Mouse (Mus musculus) brown adipose tissue, adult 24 weeks (tissue): ENCODE measurements around the gene Cwc25. TPM values are rescaled to one million over a fixed set of nuclear protein-coding genes. Genes with fewer than 3 reads are reported as not detected.
A peak's percentile ranks its signal among the peaks of the same experiment; 100 is the strongest.

Experiments used
- H3K27ac ChIP-seq: fragments of 200-500 bp; replicated peaks from 2 replicates; pipeline ENCODE4 v1.5.1; 2012; ENCODE audit warnings: low read depth, mild to moderate bottlenecking, low read length
- H3K4me1 ChIP-seq: fragments of 200-500 bp; 2 replicates; pipeline ENCODE4 v1.6.1; 2012; ENCODE audit warnings: low read length, mixed read lengths; ENCODE audit not compliant: control insufficient read depth, insufficient read depth, insufficient read length
- H3K4me3 ChIP-seq: fragments of 200-500 bp; 2 replicates; pipeline ENCODE4 v1.5.1; 2012; ENCODE audit warnings: low read depth, mild to moderate bottlenecking, low read length, moderate library complexity; ENCODE audit not compliant: insufficient read depth
- polyA plus RNA-seq: library from polyadenylated mRNA; stranded (reverse); fragments of >200 nt; gene quantifications from 2 replicates; pipeline ENCODE4 v1.2.4, GENCODE M21; 2012; ENCODE audit not compliant: missing spikeins, insufficient read depth, insufficient read length

The Cwc25 gene
- 5.8 and 7.1 TPM in 2 replicates for polyA plus RNA-seq

- peak within 1 kb of the TSS; percentile 93 for H3K27ac ChIP-seq
- H3K4me3 ChIP-seq = peak within 1 kb of the TSS; percentile 84
- peaks cover 8% of the 10 kb centered on the region; the same call in 1 of the 2 replicates for H3K4me1 ChIP-seq
Observed at GRCm38 (mm10) chr11:97766154-97766881, at the start of gene Cwc25. Cwc25 (minus strand) TSS chr11:97766556.

GRCm38 (mm10) chr11:97815736-97816135, 49.4 kb upstream of the Cwc25 start:
- peak overlapping the region; percentile 83 for H3K27ac ChIP-seq

GRCm38 (mm10) chr11:97813746-97814515, 47.6 kb upstream of the Cwc25 start:
- H3K27ac ChIP-seq = no peak overlapping the region; the same call in 1 of the 2 replicates
- H3K4me1 ChIP-seq = peaks cover 90% of the 10 kb centered on the region
- H3K4me3 ChIP-seq = no peak overlapping the region

More at GRCm38 (mm10) chr11:97815736-97816135, 49.4 kb upstream of the Cwc25 start:
- H3K4me1 ChIP-seq = peaks cover 81% of the 10 kb centered on the region
- no peak overlapping the region for H3K4me3 ChIP-seq

- H3K4me3 ChIP-seq = no peak overlapping the region
- H3K4me1 ChIP-seq = peaks cover 90% of the 10 kb centered on the region
- 0 out of 2 replicates have a peak overlapping the region, but pooled peaks have one; percentile 1 for H3K27ac ChIP-seq
Observed at GRCm38 (mm10) chr11:97813085-97813484, 46.7 kb upstream of the Cwc25 start.

- Histone ChIP-seq H3K4me1 (peaks cover 88% of the 10 kb centered on the region), H3K4me3 (no peak overlapping the region), H3K27ac (no peak overlapping the region)
Observed at GRCm38 (mm10) chr11:97812491-97812921, 46.1 kb upstream of the Cwc25 start.

- peak overlapping the region; percentile 16; the same call in 1 of the 2 replicates for H3K27ac ChIP-seq
- H3K4me3 ChIP-seq = no peak overlapping the region
- peaks cover 87% of the 10 kb centered on the region for H3K4me1 ChIP-seq
Observed at GRCm38 (mm10) chr11:97811569-97812362, 45.4 kb upstream of the Cwc25 start.

GRCm38 (mm10) chr11:97810970-97811369, 44.6 kb upstream of the Cwc25 start:
- Histone ChIP-seq H3K4me3 (no peak overlapping the region), H3K4me1 (peaks cover 87% of the 10 kb centered on the region), H3K27ac (peak overlapping the region; percentile 39; the same call in 1 of the 2 replicates)

GRCm38 (mm10) chr11:97810356-97810755, 44.0 kb upstream of the Cwc25 start:
- H3K4me1 ChIP-seq = peaks cover 87% of the 10 kb centered on the region
- H3K4me3 ChIP-seq = no peak overlapping the region
- peak overlapping the region; percentile 39 for H3K27ac ChIP-seq

GRCm38 (mm10) chr11:97809235-97810121, 43.1 kb upstream of the Cwc25 start:
- no peak overlapping the region for H3K4me3 ChIP-seq
- H3K27ac ChIP-seq = peak overlapping the region; percentile 86
- H3K4me1 ChIP-seq = peaks cover 85% of the 10 kb centered on the region

- Histone ChIP-seq H3K27ac (peak overlapping the region; percentile 86), H3K4me1 (peaks cover 82% of the 10 kb centered on the region), H3K4me3 (peak overlapping the region; percentile 6; the same call in 1 of the 2 replicates)
Observed at GRCm38 (mm10) chr11:97808621-97809234, 42.4 kb upstream of the Cwc25 start.

GRCm38 (mm10) chr11:97808093-97808492, 41.7 kb upstream of the Cwc25 start:
- peak overlapping the region; percentile 6; the same call in 1 of the 2 replicates for H3K4me3 ChIP-seq
- peaks cover 76% of the 10 kb centered on the region for H3K4me1 ChIP-seq
- H3K27ac ChIP-seq = peak overlapping the region; percentile 91

- no peak overlapping the region for H3K4me3 ChIP-seq
- peaks cover 71% of the 10 kb centered on the region for H3K4me1 ChIP-seq
- H3K27ac ChIP-seq = peak overlapping the region; percentile 91
Observed at GRCm38 (mm10) chr11:97807626-97808025, 41.3 kb upstream of the Cwc25 start.

GRCm38 (mm10) chr11:97806613-97806964, 40.2 kb upstream of the Cwc25 start:
- peak overlapping the region; percentile 91 for H3K27ac ChIP-seq
- H3K4me1 ChIP-seq = peaks cover 73% of the 10 kb centered on the region
- no peak overlapping the region for H3K4me3 ChIP-seq
